ENCODE assay signal across 10 mouse cellular contexts in genomic region chr8:108612815-108613214, GRCm38 (mm10).
A peak's percentile ranks its signal among the peaks of the same experiment; 100 is the strongest.
DNase-seq lines count a peak whose midpoint lies in the region; ATAC-seq and TF ChIP-seq lines count a peak whose summit lies in the region.
"Had no signal": no experiment of that assay in that cellular context is flagged by ENCODE, and none has a peak within 500 bp of the region (broad histone marks: within the 10 kb centered on the region; RNA-seq: fewer than 3 reads in every experiment).

No protein-coding gene starts in this region.

- no peak for TF ChIP-seq POLR2A in ES-Bruce4 (IDR thresholded peaks at IDR 0.05; ENCODE audit: insufficient read depth, low read length)

- H3K27me3 ChIP-seq in ES-Bruce4 (ENCODE audit: control insufficient read depth, insufficient read depth, low read length, poor library complexity, severe bottlenecking), result no peaks in the 10 kb centered on the region
- no peaks in the 10 kb centered on the region for H3K27me3 ChIP-seq in limb, embryonic 13.5 days
- H3K27me3 ChIP-seq: CH12.LX had no signal

- H3K9ac ChIP-seq in ES-Bruce4 (ENCODE audit: low read depth, poor library complexity, severe bottlenecking), result no peak overlapping the region
- H3K9ac ChIP-seq in limb, embryonic 13.5 days, result no peak overlapping the region

- H3K4me3 ChIP-seq in ES-Bruce4 (ENCODE audit: low read depth, low read length), result no peak overlapping the region
- no peak overlapping the region for H3K4me3 ChIP-seq in limb, embryonic 13.5 days

- intact Hi-C loops in heart, postnatal 36 days (cut with DNase I), result no loop called here

- H3K4me2 ChIP-seq in limb, embryonic 13.5 days (replicated peaks), result 0 out of 2 replicates have a peak overlapping the region, but pooled peaks have one; percentile 14

- H3K36me3 ChIP-seq in ES-Bruce4 (ENCODE audit: control insufficient read depth, insufficient read depth, low read length, poor library complexity, severe bottlenecking), result no peaks in the 10 kb centered on the region
- H3K36me3 ChIP-seq in limb, embryonic 13.5 days, result no peaks in the 10 kb centered on the region

- DNase-seq in heart, adult 18-20 months, result peak; percentile 17 to 28
- DNase-seq in heart, postnatal 36 days, result no peak
- DNase-seq in embryo, embryonic 11 days, result peak; percentile 61
- no peak for DNase-seq in thymus, adult 18-20 months
- no peak for DNase-seq in spleen, postnatal 36 days (ENCODE audit: low spot score in 2 of 2)

- TF ChIP-seq EP300 in ES-Bruce4 (IDR thresholded peaks at IDR 0.05; ENCODE audit: insufficient read depth, low read depth, low read length), result 0 out of 2 replicates have a peak, but pooled peaks have one; percentile 13

- ATAC-seq in limb, embryonic 13.5 days (ENCODE audit: low FRiP score, low read depth), result no peak
- ATAC-seq in inflammation-experienced regulatory T-cells, adult 6 months, result no peak
- ATAC-seq: forebrain, embryonic 14.5 days had no signal

- TF ChIP-seq CTCF in ES-Bruce4 (IDR thresholded peaks at IDR 0.05; ENCODE audit: low read depth, low read length), result no peak

- peaks cover 3% of the 10 kb centered on the region for H3K4me1 ChIP-seq in ES-Bruce4 (ENCODE audit: control insufficient read depth, insufficient read depth, low read length)
- peaks cover 21% of the 10 kb centered on the region for H3K4me1 ChIP-seq in limb, embryonic 13.5 days

- no peaks in the 10 kb centered on the region; the same call in 1 of the 2 replicates for H3K9me3 ChIP-seq in ES-Bruce4 (replicated peaks; ENCODE audit: control insufficient read depth, insufficient read depth, low read length, poor library complexity, severe bottlenecking)
- H3K9me3 ChIP-seq in limb, embryonic 13.5 days, result no peaks in the 10 kb centered on the region

- 17% methylated on average over 5 of the region's 5 CpGs for WGBS in limb, embryonic 13.5 days

- H3K27ac ChIP-seq in ES-Bruce4 (ENCODE audit: insufficient read depth, low read length), result no peak overlapping the region
- no peak overlapping the region for H3K27ac ChIP-seq in limb, embryonic 13.5 days

Comparison
In these comparisons a context has a peak if more than half of its experiments do, and no peak if none do; other contexts are left out.
1. DNase-seq: peak in heart, adult 18-20 months (2 of 2) and embryo, embryonic 11 days (single experiment); none in heart, postnatal 36 days (0 of 2), thymus, adult 18-20 months (0 of 2) and spleen, postnatal 36 days (0 of 2).